Mouse (Mus musculus) retina, adult 2 months (tissue): ENCODE results near the gene Gm9945.

Source experiments
- DNase-seq: peaks from one replicate; pipeline ENCODE4 v3.0.0-alpha.2; 2012; ENCODE audit warnings: low read depth, low spot score

The Gm9945 gene

DNA sequence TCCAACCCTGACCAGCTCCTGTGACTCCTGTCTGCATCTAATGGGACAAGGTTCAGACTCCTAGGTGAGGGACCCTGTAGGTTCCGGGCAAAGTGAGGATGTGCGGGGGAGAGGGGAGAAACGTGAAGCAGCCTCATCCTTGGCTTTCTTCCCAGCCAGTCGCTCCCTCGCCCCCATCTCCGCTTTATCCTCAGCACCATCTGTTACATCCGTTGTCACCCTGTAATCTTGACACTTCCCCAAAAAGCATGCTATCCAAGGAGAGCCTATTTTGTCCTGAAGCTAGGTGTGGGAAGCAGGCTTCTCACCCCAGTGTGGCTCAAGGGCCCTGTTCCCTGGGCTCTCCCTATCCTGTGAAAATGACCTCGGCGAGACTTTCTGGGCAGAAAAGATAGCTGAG lies 43.0 kb downstream of the Gm9945 start:
- no peak for DNase-seq

- DNase-seq = no peak
These were observed 43.8 kb downstream of the Gm9945 start for GRCm38 (mm10) chr11:53523545-53524405.

GRCm38 (mm10) chr11:53524905-53525304 lies 44.9 kb downstream of the Gm9945 start:
- no peak for DNase-seq

DNA sequence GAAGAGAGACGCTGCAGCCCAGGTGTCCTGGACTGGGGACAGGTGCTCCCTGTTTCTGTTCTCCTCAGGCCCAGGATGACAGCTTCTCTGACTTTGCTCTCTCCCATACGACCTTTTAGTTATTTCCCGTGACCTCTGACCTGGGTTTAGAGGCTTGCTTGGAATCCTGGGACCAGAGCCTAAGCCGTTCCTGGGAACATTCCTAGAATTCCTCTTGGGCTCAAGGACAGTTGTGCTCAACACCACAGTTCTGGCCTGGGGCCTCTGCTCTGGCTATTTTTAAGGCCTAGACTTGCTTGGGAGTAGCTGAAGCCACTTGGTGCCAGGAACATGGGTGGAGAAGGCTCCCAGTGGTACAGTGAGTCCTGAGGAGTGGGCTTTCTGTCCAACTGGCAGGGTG lies 45.5 kb downstream of the Gm9945 start:
- no peak for DNase-seq

GRCm38 (mm10) chr11:53528397-53529252 lies 48.7 kb downstream of the Gm9945 start:
- no peak for DNase-seq

DNA sequence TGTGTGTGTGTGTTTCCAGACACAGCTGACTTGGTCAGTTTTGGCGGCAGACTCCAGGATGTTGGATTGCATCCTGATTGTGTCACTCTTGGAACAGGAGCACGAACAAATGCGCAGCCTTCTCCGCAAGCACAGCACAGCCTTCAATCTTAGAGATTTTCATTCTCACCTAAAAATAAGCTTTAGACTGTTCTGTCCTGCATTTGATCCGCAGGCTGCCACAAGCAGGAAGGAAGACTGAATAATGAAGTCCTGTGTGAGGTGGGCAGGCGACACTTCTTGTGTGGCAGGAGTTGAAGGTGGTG lies 49.2 kb downstream of the Gm9945 start:
- no peak for DNase-seq

DNA sequence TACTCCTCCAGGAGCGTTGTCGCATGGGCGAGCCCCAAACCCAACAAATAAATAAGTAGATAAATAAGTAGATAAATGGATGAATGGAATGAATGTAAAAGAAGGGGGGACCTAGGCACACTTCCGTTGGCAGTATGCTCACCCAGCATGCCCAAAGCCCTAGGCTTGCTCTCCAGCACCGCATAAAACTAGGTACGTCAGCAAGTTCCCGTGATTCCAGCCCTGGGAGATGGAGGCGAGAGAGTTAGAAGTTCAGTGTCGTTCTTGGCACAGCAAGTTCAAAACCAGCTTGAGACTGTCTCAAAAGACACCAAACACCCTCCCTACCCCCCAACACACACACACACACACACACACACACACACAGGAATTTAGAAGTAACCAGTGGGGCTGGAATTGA lies 50.0 kb downstream of the Gm9945 start:
- no peak for DNase-seq
